Mouse (Mus musculus) neural tube, embryonic 12.5 days (tissue): ENCODE data around the gene Mief2. TPM values are rescaled to one million over a fixed set of nuclear protein-coding genes. Genes with fewer than 3 reads are reported as not detected.

Experiments
- ATAC-seq: fragments of 200-750 bp; cut with Nextera tagmentation; 2 replicates; pipeline ENCODE4 v1.8.0; 2017; ENCODE audit warnings: low read depth, mild to moderate bottlenecking, moderate TSS enrichment, moderate library complexity; ENCODE audit not compliant: low FRiP score
- H3K27ac ChIP-seq: fragments of 300-500 bp; sonication (generic); 2 replicates; pipeline ENCODE4 v1.5.1; 2016
- H3K27me3 ChIP-seq: fragments of 300-500 bp; sonication (generic); replicated peaks from 2 replicates; pipeline ENCODE4 v1.6.1; 2016; ENCODE audit warnings: mild to moderate bottlenecking
- H3K36me3 ChIP-seq: fragments of 300-500 bp; sonication (generic); 2 replicates; pipeline ENCODE4 v1.6.1; 2016; ENCODE audit warnings: mild to moderate bottlenecking
- H3K4me1 ChIP-seq: fragments of 300-500 bp; sonication (generic); 2 replicates; pipeline ENCODE4 v1.6.1; 2016
- H3K4me2 ChIP-seq: fragments of 300-500 bp; sonication (generic); replicated peaks from 2 replicates; pipeline ENCODE4 v1.6.1; 2016; ENCODE audit warnings: mild to moderate bottlenecking
- H3K4me3 ChIP-seq: fragments of 300-500 bp; sonication (generic); 2 replicates; pipeline ENCODE4 v1.5.1; 2016
- H3K9ac ChIP-seq: fragments of 300-500 bp; sonication (generic); 2 replicates; pipeline ENCODE4 v1.6.1; 2016; ENCODE audit warnings: mild to moderate bottlenecking
- H3K9me3 ChIP-seq: fragments of 300-500 bp; sonication (generic); 2 replicates; pipeline ENCODE4 v1.6.1; 2016; ENCODE audit warnings: mild to moderate bottlenecking
- WGBS: fragments of 180-500 bp; shearing (Covaris S2); methylation state at CpG from one replicate; pipeline ENCODE4 v1.1.7; 2016; 5-methylcytosine and 5-hydroxymethylcytosine counted together
- polyA plus RNA-seq: library from polyadenylated mRNA; unstranded; fragments of >200 nt; fragmentation: Nextera tagmentation; extraction: Ambion mirVana; gene quantifications from 2 replicates; pipeline ENCODE4 v1.2.1, GENCODE M21; 2016

The Mief2 gene
- polyA plus RNA-seq, 1 experiment from 2014 or later: 17.5 TPM

DNA sequence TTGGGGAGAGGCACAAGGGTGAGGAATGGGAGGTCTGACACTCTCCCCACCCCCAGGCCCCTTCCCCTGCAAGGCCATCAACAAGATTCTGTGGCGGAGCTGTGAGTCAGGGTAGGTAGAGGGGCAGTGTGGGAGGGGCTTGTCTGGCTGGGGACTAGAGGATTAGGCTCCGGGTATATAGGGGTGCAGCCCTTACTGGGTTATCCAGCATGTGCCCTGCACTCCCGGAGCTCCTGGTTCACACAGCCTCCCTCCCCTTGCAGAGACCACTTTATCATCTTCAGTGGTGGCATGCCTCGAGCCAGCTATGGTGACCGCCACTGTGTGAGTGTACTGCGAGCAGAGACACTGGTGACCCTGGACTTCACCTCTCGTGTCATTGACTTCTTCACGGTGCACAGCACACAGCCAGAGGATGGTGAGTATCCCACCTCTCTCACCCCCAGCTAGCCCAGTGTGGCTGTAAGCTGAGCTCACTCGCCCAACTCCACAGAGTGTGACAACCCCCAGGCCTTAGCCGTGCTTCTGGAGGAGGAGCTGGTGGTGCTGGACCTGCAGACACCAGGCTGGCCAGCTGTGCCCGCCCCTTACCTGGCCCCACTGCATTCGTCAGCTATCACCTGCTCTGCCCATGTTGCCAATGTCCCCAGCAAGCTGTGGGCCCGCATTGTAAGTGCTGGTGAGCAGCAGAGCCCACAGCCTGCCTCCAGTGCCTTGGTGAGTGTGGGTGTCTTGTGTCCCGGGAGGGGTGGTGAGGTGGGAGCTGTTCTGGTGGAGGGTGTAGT lies 21.3 kb upstream of the Mief2 start:
- Histone ChIP-seq H3K4me3 (no peak overlapping the region), H3K4me2 (no peak overlapping the region), H3K27ac (no peak overlapping the region), H3K4me1 (peaks cover 22% of the 10 kb centered on the region), H3K9me3 (no peaks in the 10 kb centered on the region), H3K36me3 (peaks cover 83% of the 10 kb centered on the region), H3K9ac (no peak overlapping the region), H3K27me3 (no peaks in the 10 kb centered on the region)
- ATAC-seq: no peak
- WGBS: 90% methylated on average over 14 of the region's 14 CpGs

DNA sequence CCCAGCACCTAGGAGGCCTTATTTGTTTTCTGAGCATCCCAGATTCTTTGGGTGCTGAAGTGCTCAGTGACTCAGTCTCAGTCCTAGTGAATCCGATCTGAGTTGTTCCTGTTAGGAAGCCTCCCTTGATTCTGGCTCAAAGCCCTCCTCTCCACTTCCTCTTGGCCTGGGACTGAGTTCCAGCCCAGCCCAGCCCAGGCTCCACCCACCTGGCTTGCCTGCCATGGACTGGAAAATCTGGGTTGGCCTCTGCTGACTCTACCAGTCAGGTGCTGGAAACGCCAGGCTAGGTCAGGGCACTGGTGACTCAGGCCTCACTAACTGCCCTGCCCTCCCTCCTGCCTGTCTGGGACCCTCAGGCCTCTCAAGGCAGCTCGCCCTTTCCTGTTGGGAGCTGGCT lies 20.5 kb upstream of the Mief2 start:
- Histone ChIP-seq H3K9ac (no peak overlapping the region), H3K9me3 (no peaks in the 10 kb centered on the region), H3K4me3 (no peak overlapping the region), H3K4me1 (peaks cover 14% of the 10 kb centered on the region), H3K27me3 (no peaks in the 10 kb centered on the region), H3K36me3 (peaks cover 89% of the 10 kb centered on the region), H3K27ac (no peak overlapping the region), H3K4me2 (no peak overlapping the region)
- WGBS: 84% methylated on average over 3 of the region's 3 CpGs
- no peak for ATAC-seq

GRCm38 (mm10) chr11:60708631-60709030 lies 19.6 kb upstream of the Mief2 start:
- no peaks in the 10 kb centered on the region for H3K27me3 ChIP-seq
- H3K9ac ChIP-seq: no peak overlapping the region
- no peak overlapping the region for H3K4me2 ChIP-seq
- no peak overlapping the region for H3K4me3 ChIP-seq
- H3K36me3 ChIP-seq: peaks cover 97% of the 10 kb centered on the region
- ATAC-seq: no peak
- no peaks in the 10 kb centered on the region for H3K9me3 ChIP-seq
- peaks cover 4% of the 10 kb centered on the region for H3K4me1 ChIP-seq
- H3K27ac ChIP-seq: no peak overlapping the region
- 90% methylated on average over 10 of the region's 10 CpGs for WGBS

DNA sequence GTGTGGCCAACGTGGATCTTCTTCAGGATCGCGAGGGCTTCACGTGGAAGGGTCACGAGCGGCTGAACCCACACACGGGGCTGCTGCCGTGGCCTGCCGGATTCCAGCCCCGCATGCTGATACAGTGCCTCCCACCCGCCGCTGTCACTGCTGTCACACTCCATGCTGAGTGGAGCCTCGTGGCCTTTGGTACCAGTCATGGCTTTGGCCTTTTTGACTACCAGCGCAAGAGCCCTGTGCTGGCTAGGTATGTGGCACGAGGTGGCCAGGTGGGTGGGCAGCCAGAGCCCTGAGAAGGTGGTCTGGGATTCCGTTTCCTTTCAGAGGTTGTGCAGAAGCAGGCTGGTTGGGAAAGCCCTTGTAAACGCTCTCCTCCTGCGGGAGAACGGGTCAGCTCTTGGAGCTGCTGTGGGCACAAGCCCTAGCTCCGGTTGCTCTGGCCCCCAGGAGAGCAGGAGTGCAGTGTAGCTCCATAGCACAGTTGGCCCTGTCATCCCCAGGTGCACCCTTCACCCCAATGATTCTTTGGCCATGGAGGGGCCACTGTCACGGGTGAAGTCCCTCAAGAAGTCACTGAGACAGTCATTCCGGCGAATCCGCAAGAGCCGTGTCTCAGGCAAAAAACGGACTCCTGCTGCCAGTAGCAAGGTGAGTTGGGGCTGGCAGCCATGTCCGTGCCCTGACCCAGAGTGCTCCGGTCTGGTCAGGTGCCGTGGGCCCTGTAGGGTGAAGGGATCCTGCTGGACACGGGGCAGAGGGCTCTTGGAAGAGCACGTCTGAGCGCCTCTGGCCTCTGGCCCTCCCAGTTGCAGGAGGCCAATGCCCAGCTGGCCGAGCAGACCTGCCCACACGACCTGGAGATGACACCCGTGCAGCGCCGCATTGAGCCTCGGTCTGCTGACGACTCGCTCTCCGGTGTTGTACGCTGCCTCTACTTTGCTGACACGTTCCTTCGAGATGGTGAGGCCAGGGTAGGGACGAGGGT lies 18.4 kb upstream of the Mief2 start:
- Histone ChIP-seq H3K4me2 (no peak overlapping the region), H3K4me3 (no peak overlapping the region), H3K9ac (no peak overlapping the region), H3K27me3 (no peaks in the 10 kb centered on the region), H3K4me1 (no peaks in the 10 kb centered on the region), H3K36me3 (peaks cover 100% of the 10 kb centered on the region), H3K27ac (no peak overlapping the region), H3K9me3 (no peaks in the 10 kb centered on the region)
- ATAC-seq: no peak
- 94% methylated on average over 45 of the region's 45 CpGs for WGBS

- no peak for ATAC-seq
- Histone ChIP-seq H3K9me3 (no peaks in the 10 kb centered on the region), H3K27ac (no peak overlapping the region), H3K4me1 (no peaks in the 10 kb centered on the region), H3K9ac (no peak overlapping the region), H3K36me3 (peaks cover 100% of the 10 kb centered on the region), H3K4me3 (no peak overlapping the region), H3K27me3 (no peaks in the 10 kb centered on the region), H3K4me2 (no peak overlapping the region)
- 94% methylated on average over 17 of the region's 17 CpGs for WGBS
These were observed 17.0 kb upstream of the Mief2 start for GRCm38 (mm10) chr11:60711218-60711617.

GRCm38 (mm10) chr11:60712040-60712439 lies 16.2 kb upstream of the Mief2 start:
- Histone ChIP-seq H3K4me3 (no peak overlapping the region), H3K4me1 (no peaks in the 10 kb centered on the region), H3K27ac (no peak overlapping the region), H3K27me3 (no peaks in the 10 kb centered on the region), H3K36me3 (peaks cover 100% of the 10 kb centered on the region), H3K9ac (no peak overlapping the region), H3K4me2 (no peak overlapping the region), H3K9me3 (no peaks in the 10 kb centered on the region)
- no peak for ATAC-seq
- WGBS: 95% methylated on average over 18 of the region's 18 CpGs

GRCm38 (mm10) chr11:60712639-60713255 lies 15.5 kb upstream of the Mief2 start:
- no peaks in the 10 kb centered on the region for H3K9me3 ChIP-seq
- no peaks in the 10 kb centered on the region for H3K27me3 ChIP-seq
- H3K4me2 ChIP-seq: no peak overlapping the region
- no peaks in the 10 kb centered on the region for H3K4me1 ChIP-seq
- WGBS: 93% methylated on average over 13 of the region's 13 CpGs
- no peak for ATAC-seq
- peaks cover 99% of the 10 kb centered on the region for H3K36me3 ChIP-seq
- no peak overlapping the region for H3K27ac ChIP-seq
- H3K4me3 ChIP-seq: no peak overlapping the region
- H3K9ac ChIP-seq: no peak overlapping the region

DNA sequence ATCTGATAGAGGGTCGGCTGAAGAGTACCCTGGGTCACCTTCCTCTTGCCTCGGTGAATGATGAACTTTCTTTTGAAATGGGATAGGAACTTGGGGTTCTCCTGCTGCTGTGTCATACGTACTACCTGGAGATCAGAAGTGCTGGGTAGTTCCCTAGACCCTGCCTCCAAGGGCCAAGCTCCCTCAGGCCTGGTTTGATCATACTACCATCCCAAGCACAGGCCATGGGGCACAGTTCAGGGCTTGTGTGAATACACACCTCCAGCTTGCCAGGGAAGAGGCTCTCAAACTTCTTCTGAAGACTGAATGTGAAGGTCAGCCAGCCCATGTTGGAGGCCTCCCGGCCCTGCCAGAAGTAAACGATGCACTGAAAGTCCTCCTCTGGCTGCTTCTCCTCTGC lies 12.4 kb upstream of the Mief2 start:
- 97% methylated on average over 5 of the region's 5 CpGs for WGBS
- no peaks in the 10 kb centered on the region for H3K27me3 ChIP-seq
- H3K9me3 ChIP-seq: no peaks in the 10 kb centered on the region
- H3K9ac ChIP-seq: no peak overlapping the region
- peaks cover 99% of the 10 kb centered on the region for H3K36me3 ChIP-seq
- H3K27ac ChIP-seq: no peak overlapping the region
- ATAC-seq: no peak
- no peak overlapping the region for H3K4me2 ChIP-seq
- no peak overlapping the region for H3K4me3 ChIP-seq
- H3K4me1 ChIP-seq: no peaks in the 10 kb centered on the region

DNA sequence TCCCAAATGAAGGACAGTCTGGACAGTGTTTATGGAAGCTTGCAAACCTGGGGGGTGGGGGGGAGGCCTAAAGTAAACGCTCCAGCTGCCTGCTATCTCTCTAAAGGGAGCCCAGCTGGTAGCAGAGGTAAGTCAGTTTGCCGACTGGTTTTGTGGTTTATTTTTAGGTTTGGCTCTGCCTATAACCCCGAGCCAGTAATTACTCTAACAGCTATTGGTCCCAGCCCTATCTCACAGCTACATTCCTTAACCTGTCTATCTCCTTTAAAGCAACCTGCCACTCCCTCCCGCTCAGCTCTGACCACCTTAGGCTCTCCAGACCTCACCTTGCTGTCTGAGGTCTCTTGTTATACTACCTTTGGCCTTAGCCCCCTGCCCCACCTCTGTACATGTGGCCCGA lies 8.9 kb upstream of the Mief2 start:
- H3K36me3 ChIP-seq: peaks cover 99% of the 10 kb centered on the region

DNA sequence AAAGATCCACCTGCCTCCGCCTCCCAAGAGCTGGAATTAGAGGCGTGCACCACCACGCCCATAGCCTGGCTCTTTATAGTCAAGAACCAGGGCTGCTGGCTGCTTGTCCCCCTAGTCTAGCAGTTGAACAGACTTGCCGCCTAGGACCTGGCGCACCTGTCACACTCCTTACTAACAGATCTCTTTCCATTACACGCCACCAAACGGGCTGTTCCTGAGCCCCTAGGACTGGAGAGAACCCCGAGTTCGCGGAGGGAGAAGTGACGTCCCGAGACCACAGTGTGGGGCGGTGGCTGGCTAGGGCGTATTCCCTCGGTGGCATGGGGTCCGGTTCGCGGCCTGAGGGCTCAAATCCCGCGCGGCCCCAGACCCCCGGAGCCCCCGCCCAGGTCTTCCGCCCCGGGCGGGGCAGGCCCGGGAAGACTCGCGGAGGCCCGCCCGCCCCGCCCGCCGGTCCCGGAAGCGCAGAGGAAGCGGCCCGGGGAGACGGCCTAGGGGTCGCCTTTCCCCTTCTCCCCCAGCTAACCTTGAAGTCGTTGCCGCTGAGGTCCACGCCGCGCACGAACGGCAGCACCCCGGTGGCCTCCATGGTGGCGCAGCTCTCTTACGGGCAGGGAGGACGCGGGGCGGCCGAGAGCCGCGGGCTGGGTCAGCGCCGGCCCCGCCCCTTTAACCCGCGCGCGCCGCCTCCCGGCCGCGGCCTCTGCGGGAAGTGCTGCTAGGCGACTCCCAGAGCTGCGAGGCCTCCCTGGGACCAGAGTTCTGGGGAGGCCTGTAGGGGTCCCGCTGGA lies 1.4 kb upstream of the Mief2 start, which contains the start of gene Flii:
Gene Flii (minus strand): TSS at position 663 of the 791 bp plus-strand sequence.
- Histone ChIP-seq H3K4me1 (peaks cover 37% of the 10 kb centered on the region), H3K9me3 (no peaks in the 10 kb centered on the region), H3K27ac (peak within 1 kb of the TSS; percentile 53; the same call in 1 of the 2 replicates), H3K36me3 (peaks cover 43% of the 10 kb centered on the region), H3K4me3 (peak within 1 kb of the TSS; percentile 91), H3K9ac (peak within 1 kb of the TSS; percentile 92), H3K4me2 (peak within 1 kb of the TSS; percentile 81), H3K27me3 (no peaks in the 10 kb centered on the region)
- under 1% methylated on average over 71 of the region's 71 CpGs for WGBS
- ATAC-seq: peak; percentile 78

More for the DNA sequence above, 8.9 kb upstream of the Mief2 start:
- Histone ChIP-seq H3K9ac (no peak overlapping the region), H3K27ac (no peak overlapping the region), H3K9me3 (no peaks in the 10 kb centered on the region), H3K4me3 (no peak overlapping the region), H3K4me2 (no peak overlapping the region), H3K4me1 (no peaks in the 10 kb centered on the region), H3K27me3 (no peaks in the 10 kb centered on the region)
- no peak for ATAC-seq
- 86% methylated on average over 5 of the region's 5 CpGs for WGBS

DNA sequence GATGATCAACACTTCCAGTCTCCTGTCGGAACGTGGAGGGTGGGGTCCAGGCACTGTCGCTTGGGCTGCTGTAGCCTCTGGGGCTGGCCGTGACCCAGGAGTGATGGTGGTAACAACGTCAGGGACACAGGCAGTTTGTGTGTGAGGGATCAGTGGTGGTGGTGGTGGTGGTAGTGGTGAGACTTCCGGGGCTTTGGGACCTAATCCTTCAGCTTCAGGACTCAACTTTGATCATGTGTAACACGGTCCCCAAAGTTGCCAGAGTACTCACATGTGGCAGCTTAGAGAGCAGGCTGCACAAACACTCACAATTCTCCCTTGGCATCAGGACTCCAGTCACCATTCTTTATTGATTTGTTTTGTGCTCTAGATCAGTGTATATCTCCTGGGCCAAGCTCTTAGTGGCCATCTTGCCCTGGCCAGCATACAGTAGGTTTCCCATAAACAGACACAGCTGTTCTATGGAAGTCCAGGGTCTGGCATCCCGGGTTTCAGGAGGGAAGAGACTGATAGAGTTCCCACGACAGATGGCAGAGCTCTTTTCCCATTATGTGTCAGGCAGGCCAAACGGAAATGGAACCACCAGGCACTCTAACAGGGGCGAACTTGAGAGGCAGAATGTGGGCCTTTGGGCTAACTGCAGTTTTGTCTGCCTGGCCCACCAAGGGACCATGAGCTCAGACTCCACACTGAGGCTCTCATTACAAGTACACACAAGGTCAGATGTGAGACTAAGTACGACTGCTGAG lies 632 bp upstream of the Mief2 start:
- Histone ChIP-seq H3K4me3 (peak overlapping the region; percentile 91), H3K27me3 (no peaks in the 10 kb centered on the region), H3K9me3 (no peaks in the 10 kb centered on the region), H3K9ac (peak overlapping the region; percentile 92), H3K4me1 (peaks cover 37% of the 10 kb centered on the region), H3K36me3 (peaks cover 40% of the 10 kb centered on the region), H3K4me2 (peak overlapping the region; percentile 81), H3K27ac (peak overlapping the region; percentile 53; the same call in 1 of the 2 replicates)
- 6% methylated on average over 12 of the region's 12 CpGs for WGBS
- peak; percentile 30 for ATAC-seq
